Mouse (Mus musculus) midbrain, embryonic 14.5 days (tissue): Measurements from ENCODE around the gene Clasp2. TPM values are rescaled to one million over a fixed set of nuclear protein-coding genes. Genes with fewer than 3 reads are reported as not detected.
A peak's percentile ranks its signal among the peaks of the same experiment; 100 is the strongest.

Experiments
- ATAC-seq: fragments of 200-750 bp; cut with Nextera tagmentation; 2 replicates; pipeline ENCODE4 v1.8.0; 2017; ENCODE audit warnings: moderate number of reproducible peaks, moderate library complexity; ENCODE audit not compliant: low FRiP score, low TSS enrichment
- DNase-seq: peaks from one replicate; pipeline ENCODE4 v3.0.0-alpha.2; 2015
- H3K27ac ChIP-seq: fragments of 300-500 bp; sonication (generic); replicated peaks from 2 replicates; pipeline ENCODE4 v1.5.1; 2014; ENCODE audit warnings: mild to moderate bottlenecking, low read depth, low read length, moderate library complexity
- H3K27me3 ChIP-seq: fragments of 300-500 bp; sonication (generic); 2 replicates; pipeline ENCODE4 v1.6.1; 2014; ENCODE audit warnings: low read length, control low read depth, mixed read lengths; ENCODE audit not compliant: control insufficient read depth, insufficient read depth
- H3K36me3 ChIP-seq: fragments of 300-500 bp; sonication (generic); 2 replicates; pipeline ENCODE4 v1.6.1; 2014; ENCODE audit warnings: low read length, control low read depth; ENCODE audit not compliant: control insufficient read depth, insufficient read depth
- H3K4me1 ChIP-seq: fragments of 300-500 bp; sonication (generic); 2 replicates; pipeline ENCODE4 v1.6.1; 2014; ENCODE audit warnings: mild to moderate bottlenecking, antibody characterized with exemption, low read length, control low read depth; ENCODE audit not compliant: control insufficient read depth, insufficient read depth
- H3K4me2 ChIP-seq: fragments of 300-500 bp; sonication (generic); 2 replicates; pipeline ENCODE4 v1.6.1; 2014; ENCODE audit warnings: mild to moderate bottlenecking, low read length, moderate library complexity
- H3K4me3 ChIP-seq: fragments of 300-500 bp; sonication (generic); replicated peaks from 2 replicates; pipeline ENCODE4 v1.5.1; 2014; ENCODE audit warnings: low read depth, low read length
- H3K9ac ChIP-seq: fragments of 300-500 bp; sonication (generic); replicated peaks from 2 replicates; pipeline ENCODE4 v1.6.1; 2014; ENCODE audit warnings: mild to moderate bottlenecking, low read length, moderate library complexity
- H3K9me3 ChIP-seq: fragments of 300-500 bp; sonication (generic); 2 replicates; pipeline ENCODE4 v1.6.1; 2016; ENCODE audit warnings: low read length, control low read depth, mixed read lengths; ENCODE audit not compliant: control insufficient read depth
- WGBS: fragments of 180-500 bp; shearing (Covaris S2); extraction: QIAGEN DNeasy Blood & Tissue Kit; methylation state at CpG from one replicate; pipeline ENCODE4 v1.1.7; 2014; 5-methylcytosine and 5-hydroxymethylcytosine counted together
- polyA plus RNA-seq: library from polyadenylated mRNA; unstranded; fragments of >200 nt; fragmentation: Nextera tagmentation; extraction: Ambion mirVana; gene quantifications from 2 replicates; pipeline ENCODE4 v1.2.1, GENCODE M21; 2014

Clasp2 gene
- polyA plus RNA-seq, 1 experiment from 2014 or later, result 150 TPM

DNA sequence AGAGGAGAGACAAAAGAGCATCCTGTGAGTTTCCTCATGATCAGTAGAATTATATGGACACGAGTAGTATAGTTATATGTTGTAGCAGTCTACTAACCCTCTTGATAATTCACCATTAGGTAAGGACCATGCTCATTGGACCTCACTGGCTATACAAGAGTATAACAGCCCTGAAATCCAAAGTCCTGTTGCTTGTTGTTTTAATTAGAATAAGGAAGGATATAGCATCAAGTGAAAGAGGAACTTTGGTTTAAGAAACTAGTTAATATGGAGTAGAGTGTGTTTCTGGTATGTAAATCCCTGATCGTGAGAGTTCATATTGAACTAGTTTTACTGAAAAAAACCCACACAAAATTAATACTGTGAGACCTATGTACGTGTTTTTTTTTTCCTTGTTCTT is 59.4 kb downstream of the Clasp2 start:
- Histone ChIP-seq H3K4me2 (no peak overlapping the region), H3K27me3 (no peaks in the 10 kb centered on the region), H3K36me3 (no peaks in the 10 kb centered on the region), H3K9me3 (no peaks in the 10 kb centered on the region), H3K4me1 (peaks cover 8% of the 10 kb centered on the region), H3K4me3 (no peak overlapping the region), H3K27ac (no peak overlapping the region), H3K9ac (no peak overlapping the region)
- 96% methylated on average over 3 of the region's 3 CpGs for whole genome bisulfite sequencing
- DNase-seq (no peak), ATAC-seq (no peak)

DNA sequence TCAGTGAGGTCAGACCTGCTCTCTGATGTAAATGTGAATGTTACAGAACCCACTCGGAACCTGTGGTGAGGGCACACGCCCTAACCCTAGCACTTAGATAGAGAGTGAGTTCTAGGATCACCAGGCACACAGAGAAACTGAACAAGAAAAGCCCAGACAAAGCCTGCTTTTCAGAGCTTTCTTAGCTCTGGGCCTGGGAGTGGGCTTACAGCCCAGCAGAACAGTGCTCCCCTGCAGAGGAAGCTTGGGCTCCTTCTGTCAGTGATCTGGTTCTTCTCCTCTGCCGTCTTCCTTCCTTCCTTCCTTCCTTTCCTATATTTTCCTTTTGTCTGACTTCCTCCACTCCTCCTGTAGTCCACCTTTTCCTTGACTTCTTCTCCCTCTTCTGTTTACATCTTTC is 61.5 kb downstream of the Clasp2 start:
- WGBS, result 40% methylated on average over 3 of the region's 3 CpGs

DNA sequence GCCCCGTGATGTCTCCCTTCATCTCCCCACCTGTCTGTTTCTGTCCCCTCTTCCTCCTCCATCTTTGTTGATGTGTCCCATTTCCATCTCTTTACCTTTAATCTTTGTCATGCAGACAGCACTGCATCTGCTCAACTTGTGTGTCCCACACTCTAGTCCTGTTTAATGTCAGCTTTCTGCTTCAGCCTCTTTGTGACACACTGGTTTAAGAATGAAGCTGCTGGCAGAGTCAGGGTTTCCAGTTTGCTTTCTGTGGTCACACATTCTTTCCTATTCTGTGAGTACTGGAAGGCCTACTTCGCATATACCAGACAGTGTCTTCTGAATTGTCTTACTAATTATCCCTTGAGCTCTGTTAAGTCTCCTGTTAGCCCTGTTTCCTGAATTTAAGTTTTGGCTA is 62.5 kb downstream of the Clasp2 start:
- Histone ChIP-seq H3K4me3 (no peak overlapping the region), H3K9me3 (no peaks in the 10 kb centered on the region), H3K27ac (no peak overlapping the region), H3K4me2 (no peak overlapping the region), H3K9ac (no peak overlapping the region), H3K4me1 (0 out of 2 replicates have a peak, but pooled peaks cover 2% of the 10 kb centered on the region), H3K36me3 (no peaks in the 10 kb centered on the region), H3K27me3 (no peaks in the 10 kb centered on the region)
- 65% methylated on average over 2 of the region's 2 CpGs for WGBS
- ATAC-seq, result no peak
- DNase-seq, result no peak

More for the DNA sequence above, 61.5 kb downstream of the Clasp2 start:
- Histone ChIP-seq H3K27ac (0 out of 2 replicates have a peak overlapping the region, but pooled peaks have one; percentile 28), H3K4me1 (0 out of 2 replicates have a peak, but pooled peaks cover 2% of the 10 kb centered on the region), H3K4me2 (no peak overlapping the region), H3K27me3 (no peaks in the 10 kb centered on the region), H3K9ac (no peak overlapping the region), H3K9me3 (no peaks in the 10 kb centered on the region), H3K36me3 (no peaks in the 10 kb centered on the region), H3K4me3 (no peak overlapping the region)
- ATAC-seq (no peak), DNase-seq (no peak)

GRCm38 (mm10) chr9:113805359-113805758 is 64.1 kb downstream of the Clasp2 start:
- Histone ChIP-seq H3K36me3 (no peaks in the 10 kb centered on the region), H3K9me3 (no peaks in the 10 kb centered on the region), H3K4me2 (no peak overlapping the region), H3K27ac (no peak overlapping the region), H3K4me1 (no peaks in the 10 kb centered on the region), H3K4me3 (no peak overlapping the region), H3K9ac (no peak overlapping the region), H3K27me3 (no peaks in the 10 kb centered on the region)
- 94% methylated on average over 1 of the region's 1 CpGs for whole genome bisulfite sequencing
- ATAC-seq (no peak), DNase-seq (no peak)

GRCm38 (mm10) chr9:113811327-113811726 is 70.1 kb downstream of the Clasp2 start:
- peaks cover 18% of the 10 kb centered on the region for H3K4me1 ChIP-seq
- no peaks in the 10 kb centered on the region for H3K36me3 ChIP-seq
- no peaks in the 10 kb centered on the region for H3K27me3 ChIP-seq
- H3K4me2 ChIP-seq, result peak overlapping the region; percentile 63
- 0 out of 2 replicates have a peak overlapping the region, but pooled peaks have one; percentile 49 for H3K4me3 ChIP-seq
- no peak overlapping the region for H3K27ac ChIP-seq
- no peaks in the 10 kb centered on the region for H3K9me3 ChIP-seq
- DNase-seq (peak; percentile 39), ATAC-seq (no peak)
- WGBS, result 59% methylated on average over 1 of the region's 1 CpGs
- H3K9ac ChIP-seq, result no peak overlapping the region

- WGBS, result 26% methylated on average over 9 of the region's 9 CpGs
- ATAC-seq (peak; percentile 89), DNase-seq (peak; percentile 83)
- H3K36me3 ChIP-seq, result no peaks in the 10 kb centered on the region
- H3K4me3 ChIP-seq, result peak overlapping the region; percentile 49
- H3K9ac ChIP-seq, result peak overlapping the region; percentile 58
- H3K9me3 ChIP-seq, result no peaks in the 10 kb centered on the region
- no peaks in the 10 kb centered on the region for H3K27me3 ChIP-seq
- H3K27ac ChIP-seq, result peak overlapping the region; percentile 89
- H3K4me1 ChIP-seq, result peaks cover 18% of the 10 kb centered on the region
- peak overlapping the region; percentile 63 for H3K4me2 ChIP-seq
Observed at GRCm38 (mm10) chr9:113811957-113812670, 70.8 kb downstream of the Clasp2 start.

GRCm38 (mm10) chr9:113812671-113813001 is 71.4 kb downstream of the Clasp2 start:
- H3K27me3 ChIP-seq, result no peaks in the 10 kb centered on the region
- no peak; the same call in 1 of the 2 replicates for ATAC-seq
- peaks cover 18% of the 10 kb centered on the region for H3K4me1 ChIP-seq
- H3K27ac ChIP-seq, result peak overlapping the region; percentile 89
- 59% methylated on average over 4 of the region's 4 CpGs for WGBS
- no peaks in the 10 kb centered on the region for H3K9me3 ChIP-seq
- no peak for DNase-seq
- peak overlapping the region; percentile 58; the same call in 1 of the 2 replicates for H3K9ac ChIP-seq
- peak overlapping the region; percentile 49 for H3K4me3 ChIP-seq
- peak overlapping the region; percentile 63 for H3K4me2 ChIP-seq
- H3K36me3 ChIP-seq, result peaks cover 2% of the 10 kb centered on the region; the same call in 1 of the 2 replicates

GRCm38 (mm10) chr9:113813086-113813485 is 71.8 kb downstream of the Clasp2 start:
- H3K9me3 ChIP-seq, result no peaks in the 10 kb centered on the region
- H3K4me3 ChIP-seq, result peak overlapping the region; percentile 49
- H3K27me3 ChIP-seq, result no peaks in the 10 kb centered on the region
- H3K4me2 ChIP-seq, result peak overlapping the region; percentile 63
- peak overlapping the region; percentile 49; the same call in 1 of the 2 replicates for H3K27ac ChIP-seq
- DNase-seq, result peak; percentile 63
- peak overlapping the region; percentile 57 for H3K9ac ChIP-seq
- peaks cover 18% of the 10 kb centered on the region for H3K4me1 ChIP-seq
- peaks cover 6% of the 10 kb centered on the region; the same call in 1 of the 2 replicates for H3K36me3 ChIP-seq
- WGBS, result 67% methylated on average over 5 of the region's 5 CpGs
- no peak for ATAC-seq

GRCm38 (mm10) chr9:113815836-113816235 is 74.6 kb downstream of the Clasp2 start:
- Histone ChIP-seq H3K4me2 (no peak overlapping the region), H3K4me1 (peaks cover 18% of the 10 kb centered on the region), H3K27me3 (no peaks in the 10 kb centered on the region), H3K9me3 (no peaks in the 10 kb centered on the region), H3K4me3 (no peak overlapping the region), H3K9ac (no peak overlapping the region), H3K27ac (no peak overlapping the region), H3K36me3 (peaks cover 6% of the 10 kb centered on the region; the same call in 1 of the 2 replicates)
- DNase-seq (no peak), ATAC-seq (no peak)
- 76% methylated on average over 2 of the region's 2 CpGs for WGBS
